Mouse (Mus musculus) kidney, postnatal 25 days (tissue): ENCODE measurements around the gene Cap2.
A peak's percentile ranks its signal among the peaks of the same experiment; 100 is the strongest.

ENCODE experiments used
- DNase-seq, 2 experiments: peaks; one replicate each; pipeline ENCODE4 v3.0.0; 2021; ENCODE audit warnings: mixed read lengths in 2 of 2

Cap2 gene

DNA sequence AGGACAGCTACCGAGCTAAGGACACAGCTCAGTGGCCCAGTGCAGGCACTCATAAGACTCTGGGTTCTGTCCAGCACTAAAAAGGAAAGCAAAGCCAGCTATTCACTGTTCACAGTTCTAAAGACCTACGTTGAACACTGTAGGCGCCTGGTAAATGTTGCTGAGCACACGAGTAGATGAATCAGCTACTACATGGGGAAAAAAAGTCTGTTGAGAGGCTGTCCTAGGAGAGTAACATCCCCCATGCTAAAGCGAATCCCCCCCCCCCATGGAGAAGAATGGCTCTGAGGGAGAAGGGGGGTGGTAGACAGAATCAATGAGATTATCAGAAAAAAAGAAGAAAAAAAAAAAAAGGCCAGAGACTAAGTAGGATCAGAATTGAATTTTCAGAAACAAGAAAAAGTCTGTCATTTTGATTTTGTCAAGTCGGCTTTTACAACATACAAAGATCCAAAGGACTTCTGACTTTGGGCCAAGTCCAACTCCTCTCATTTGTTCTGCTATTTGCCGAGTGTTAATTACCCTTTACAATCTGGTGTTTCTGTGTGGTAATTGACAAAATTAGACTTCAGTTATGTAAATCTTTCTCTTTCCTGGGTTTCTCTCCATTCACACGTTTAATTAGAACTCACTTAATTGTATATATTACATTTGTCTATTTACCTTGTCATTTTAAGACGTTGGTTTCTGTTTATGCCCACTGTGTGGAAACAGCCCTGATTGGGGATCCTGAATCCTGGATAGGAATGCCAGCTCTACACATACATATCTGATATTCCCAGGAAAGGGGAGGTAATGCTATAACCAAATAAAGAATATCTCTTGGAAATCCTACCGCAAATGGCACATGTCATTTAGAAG, 139.2 kb downstream of the Cap2 start:
- no peak for DNase-seq

- no peak for DNase-seq
Measured at GRCm38 (mm10) chr13:46642318-46642717, 140.7 kb downstream of the Cap2 start.

GRCm38 (mm10) chr13:46644175-46644574, 142.5 kb downstream of the Cap2 start:
- DNase-seq = no peak

- DNase-seq = no peak
Measured at GRCm38 (mm10) chr13:46645476-46645875, 143.8 kb downstream of the Cap2 start.

DNA sequence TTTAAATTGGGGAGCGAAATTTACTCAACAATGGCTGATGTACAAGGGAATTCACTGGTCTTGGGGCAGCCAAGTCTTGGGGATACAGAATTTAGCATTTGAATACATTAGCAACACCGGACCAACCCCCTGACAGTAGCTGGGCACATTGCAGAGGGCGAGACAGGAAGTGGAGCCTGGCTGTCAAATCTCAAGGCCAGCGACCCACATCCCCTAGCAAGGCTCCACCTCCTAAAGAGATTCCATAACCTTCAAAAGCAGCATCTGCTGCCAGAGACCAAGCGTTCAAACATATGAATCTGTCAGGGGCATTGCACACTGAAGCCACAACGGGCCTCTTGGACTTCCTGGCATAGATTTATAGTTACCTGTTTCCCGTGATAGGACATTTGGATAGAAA, 150.2 kb downstream of the Cap2 start:
- DNase-seq = no peak

DNA sequence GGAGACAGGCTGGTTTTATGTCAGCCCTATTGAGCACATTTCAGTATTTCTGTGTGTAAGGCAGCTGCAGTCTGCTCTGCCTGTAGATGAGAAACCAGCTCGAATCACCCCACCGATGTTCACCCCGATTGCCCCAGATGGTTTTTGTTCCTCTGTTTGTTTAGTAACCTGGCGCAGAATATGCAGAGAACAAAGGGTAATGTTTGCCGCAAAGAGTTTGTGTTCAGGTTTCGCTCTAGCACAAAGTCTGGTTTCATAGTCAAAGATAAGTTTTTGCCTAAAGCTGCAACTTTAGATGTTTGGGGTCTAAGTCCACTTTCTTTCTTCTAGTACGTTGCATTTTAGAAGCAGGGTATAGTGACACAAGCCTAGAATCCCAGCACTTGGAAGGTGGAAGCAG, 151.0 kb downstream of the Cap2 start:
- no peak for DNase-seq

- DNase-seq = no peak
Measured at GRCm38 (mm10) chr13:46653671-46654070, 152.0 kb downstream of the Cap2 start.

DNA sequence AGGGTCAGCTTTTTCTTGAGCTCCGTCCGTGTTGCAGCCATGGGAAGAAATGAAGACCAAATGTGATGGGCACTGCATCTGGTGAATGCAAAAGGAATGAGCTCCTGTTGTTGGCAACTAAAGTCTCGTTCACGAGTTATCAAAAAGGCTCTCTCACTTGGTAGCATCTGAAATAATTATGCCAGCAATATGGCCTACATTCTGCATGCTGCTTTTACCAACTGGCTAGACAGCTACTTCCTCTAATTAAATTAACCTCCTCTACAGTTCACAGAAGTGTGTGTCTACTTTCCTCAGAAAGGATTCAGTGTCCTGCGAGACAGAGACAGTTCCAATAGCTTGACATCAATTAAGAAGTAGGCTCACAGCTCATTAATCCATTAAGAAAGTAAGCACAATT, 152.9 kb downstream of the Cap2 start:
- no peak for DNase-seq

GRCm38 (mm10) chr13:46659211-46659610, 157.6 kb downstream of the Cap2 start:
- no peak for DNase-seq

- peak in 1 of 2 experiments; percentile 3 for DNase-seq
Measured at GRCm38 (mm10) chr13:46663461-46663964, 161.9 kb downstream of the Cap2 start.

- peak; percentile 89 to 94 for DNase-seq
Measured at GRCm38 (mm10) chr13:46669048-46669619, 167.5 kb downstream of the Cap2 start, which contains the start of gene Fam8a1. Gene Fam8a1, plus strand, starts transcription at chr13:46669522.

- peak; percentile 5 to 51 for DNase-seq
Measured at GRCm38 (mm10) chr13:46669620-46670271, 168.1 kb downstream of the Cap2 start.

- DNase-seq = no peak
Measured at GRCm38 (mm10) chr13:46670514-46670913, 168.9 kb downstream of the Cap2 start.

- peak in 1 of 2 experiments; percentile 18 for DNase-seq
Measured at GRCm38 (mm10) chr13:46674601-46675000, 173.0 kb downstream of the Cap2 start.

- no peak for DNase-seq
Measured at GRCm38 (mm10) chr13:46677721-46678120, 176.1 kb downstream of the Cap2 start.

GRCm38 (mm10) chr13:46682921-46683320, 181.3 kb downstream of the Cap2 start:
- DNase-seq = no peak

GRCm38 (mm10) chr13:46683370-46683769, 181.7 kb downstream of the Cap2 start:
- no peak for DNase-seq

DNA sequence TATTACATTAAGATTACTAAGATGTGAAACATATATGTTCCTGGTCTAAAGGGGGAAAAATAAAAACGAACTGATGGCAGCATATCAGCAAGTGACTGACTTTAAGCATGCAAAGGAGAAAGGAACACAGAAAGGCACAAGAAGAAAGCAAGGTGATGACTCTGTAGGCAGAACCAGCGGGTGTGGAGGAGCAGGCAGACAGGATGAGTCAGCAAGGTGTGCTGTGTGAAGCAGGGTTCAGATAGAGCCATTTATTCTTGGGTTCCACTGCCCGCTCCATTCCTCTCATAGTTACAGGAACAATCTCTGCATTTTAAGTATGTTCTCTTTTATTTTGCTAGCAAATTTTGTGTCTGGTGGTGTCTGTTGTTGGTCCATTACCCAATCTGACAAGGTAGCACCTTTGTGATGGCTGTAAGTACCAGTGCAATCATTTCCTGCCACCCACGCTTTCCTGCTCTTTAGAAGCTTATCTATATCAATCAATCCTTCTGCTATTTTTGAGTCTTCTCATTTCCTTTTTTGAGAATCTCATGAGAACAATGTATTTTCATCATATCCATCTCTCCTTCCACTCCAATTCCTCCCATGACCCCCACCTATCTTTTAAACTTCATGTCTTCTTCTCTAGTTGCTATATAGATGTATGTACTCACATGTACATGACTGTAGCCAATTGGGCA, 189.1 kb downstream of the Cap2 start:
- DNase-seq = no peak

GRCm38 (mm10) chr13:46695296-46695908, 193.8 kb downstream of the Cap2 start:
- peak; percentile 34 to 54 for DNase-seq

GRCm38 (mm10) chr13:46695932-46696331, 194.3 kb downstream of the Cap2 start:
- no peak for DNase-seq

DNA sequence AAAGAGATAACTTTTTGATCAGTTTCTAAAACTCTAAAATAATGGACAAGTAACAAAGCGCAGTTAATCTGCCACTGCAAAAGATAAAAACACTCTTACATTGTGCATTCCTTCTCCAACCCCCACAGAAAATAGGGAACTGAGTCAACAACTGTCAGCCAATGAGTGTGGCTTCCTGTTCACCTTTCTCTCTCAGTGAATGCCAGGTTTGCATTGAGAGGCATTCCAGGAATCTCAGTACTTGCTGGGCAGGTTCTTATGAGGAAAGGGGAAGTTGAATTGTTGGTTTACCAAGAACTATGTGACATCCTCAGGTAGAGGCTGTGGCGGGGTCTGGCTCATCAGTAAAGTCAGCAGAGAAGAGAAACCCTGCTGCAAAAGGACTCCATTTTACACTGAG, 195.1 kb downstream of the Cap2 start:
- DNase-seq = no peak

DNA sequence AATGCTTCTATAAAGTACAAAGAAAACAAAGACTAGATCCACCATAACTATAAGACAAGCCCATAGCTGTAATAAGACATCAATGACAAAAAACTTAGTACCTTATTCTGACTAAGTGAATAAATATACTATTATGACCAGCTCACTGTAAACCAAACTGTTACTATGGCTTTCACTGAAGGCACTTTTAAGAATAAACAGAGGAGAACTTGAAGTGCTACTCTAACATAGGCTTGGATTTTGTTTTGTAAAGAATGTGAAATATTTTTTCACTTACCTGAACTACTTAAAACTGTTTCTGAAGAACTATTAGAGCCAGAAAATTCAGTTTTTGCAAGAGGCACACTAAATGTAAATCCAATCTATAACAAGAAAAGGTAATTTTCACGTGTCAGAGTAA, 197.7 kb downstream of the Cap2 start:
- DNase-seq = no peak
